Mouse (Mus musculus): ENCODE data around the gene Tex2.
"Not testable (repeated sequence)": the region's sequence is repeated elsewhere in the genome, so short reads cannot be mapped to it uniquely, and the experiment has no call there.

Tex2 gene

DNA sequence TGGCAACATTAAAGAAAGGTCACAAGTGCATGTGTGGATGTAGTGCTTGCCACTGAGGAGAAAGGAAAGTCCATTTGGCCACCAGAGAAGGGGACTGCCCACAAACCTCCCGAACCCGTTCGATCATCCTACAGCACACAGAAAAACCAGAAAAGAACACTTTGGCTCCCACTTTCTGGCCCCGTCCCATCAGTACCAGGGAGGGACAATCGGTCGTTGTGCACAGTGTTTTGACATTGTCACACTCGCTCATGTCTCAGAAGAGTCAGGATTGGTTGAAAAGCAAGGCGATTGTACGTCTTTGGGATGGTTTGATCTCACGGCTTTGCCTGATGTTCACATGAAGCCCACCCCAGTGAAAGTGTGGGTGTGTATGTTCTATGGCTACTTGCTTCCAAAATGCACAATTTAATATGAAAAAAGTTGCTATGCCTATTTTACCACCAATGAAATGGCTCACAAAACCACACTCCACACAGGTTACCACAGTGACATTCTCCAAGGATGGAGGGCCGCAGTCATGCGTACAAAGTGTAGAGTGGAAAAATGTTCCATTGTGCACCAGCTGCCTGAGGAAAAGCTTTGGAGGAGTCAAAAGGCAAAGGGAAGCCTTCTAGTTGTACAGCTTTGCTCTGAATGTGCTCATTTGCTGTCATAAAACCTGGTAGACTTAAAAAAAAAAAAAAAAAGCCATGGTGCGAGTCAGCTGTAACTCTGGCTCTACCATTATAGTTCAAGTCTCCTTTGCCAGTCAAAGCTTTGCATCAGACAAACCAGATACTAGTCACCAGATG is 110.4 kb downstream of the Tex2 start:
- DNase-seq: no peak

- no peak for DNase-seq
These were observed 111.1 kb downstream of the Tex2 start for GRCm38 (mm10) chr11:106502159-106502505.

DNA sequence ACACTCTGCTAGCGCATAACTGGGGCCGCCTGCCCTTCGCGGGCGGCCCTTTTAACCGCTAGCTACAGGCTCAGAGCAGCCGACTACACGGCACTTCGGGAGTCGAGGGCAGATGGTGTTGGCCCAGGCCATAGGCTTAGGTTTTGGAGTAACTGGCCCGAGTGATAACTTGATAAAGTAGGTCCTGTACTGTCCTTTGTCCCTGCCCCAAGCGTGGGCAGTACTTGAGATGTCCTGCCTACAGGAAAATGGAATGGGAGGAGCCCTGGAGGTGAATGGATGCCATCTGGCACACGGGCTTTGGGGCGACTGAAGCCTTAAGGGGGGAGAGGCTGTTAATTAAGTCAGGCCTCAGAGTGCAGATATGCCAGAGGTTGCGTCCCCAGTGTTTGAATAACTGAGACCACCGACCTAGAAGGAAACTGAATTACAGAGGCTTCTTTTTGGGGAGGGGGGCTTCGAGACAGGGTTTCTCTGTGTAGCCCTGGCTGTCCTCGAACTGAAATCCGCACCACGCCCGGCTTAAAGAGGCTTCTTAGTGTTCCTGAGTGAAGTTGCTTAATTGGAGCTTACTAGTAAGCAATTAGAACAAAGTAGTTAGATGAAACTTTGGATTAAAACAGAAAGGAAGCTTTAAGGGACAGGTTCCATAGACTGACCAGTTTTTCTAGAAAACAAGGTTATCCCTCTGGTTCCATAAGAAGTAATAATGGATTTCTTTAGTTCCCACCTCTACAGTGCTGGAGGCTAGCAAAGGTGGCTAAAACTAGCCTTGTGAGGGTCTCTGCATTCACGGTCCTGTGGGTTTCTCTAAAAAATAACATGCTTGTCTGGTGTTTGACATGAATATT is 111.7 kb downstream of the Tex2 start:
- peak; percentile 61 for DNase-seq

- peak; percentile 91 for DNase-seq
These were observed 112.6 kb downstream of the Tex2 start for GRCm38 (mm10) chr11:106500393-106501307.

GRCm38 (mm10) chr11:106498739-106499379 is 114.4 kb downstream of the Tex2 start:
- DNase-seq: no peak

GRCm38 (mm10) chr11:106497926-106498325 is 115.3 kb downstream of the Tex2 start:
- DNase-seq: no peak

- DNase-seq: not testable (repeated sequence)
These were observed 116.2 kb downstream of the Tex2 start for GRCm38 (mm10) chr11:106497009-106497408.

DNA sequence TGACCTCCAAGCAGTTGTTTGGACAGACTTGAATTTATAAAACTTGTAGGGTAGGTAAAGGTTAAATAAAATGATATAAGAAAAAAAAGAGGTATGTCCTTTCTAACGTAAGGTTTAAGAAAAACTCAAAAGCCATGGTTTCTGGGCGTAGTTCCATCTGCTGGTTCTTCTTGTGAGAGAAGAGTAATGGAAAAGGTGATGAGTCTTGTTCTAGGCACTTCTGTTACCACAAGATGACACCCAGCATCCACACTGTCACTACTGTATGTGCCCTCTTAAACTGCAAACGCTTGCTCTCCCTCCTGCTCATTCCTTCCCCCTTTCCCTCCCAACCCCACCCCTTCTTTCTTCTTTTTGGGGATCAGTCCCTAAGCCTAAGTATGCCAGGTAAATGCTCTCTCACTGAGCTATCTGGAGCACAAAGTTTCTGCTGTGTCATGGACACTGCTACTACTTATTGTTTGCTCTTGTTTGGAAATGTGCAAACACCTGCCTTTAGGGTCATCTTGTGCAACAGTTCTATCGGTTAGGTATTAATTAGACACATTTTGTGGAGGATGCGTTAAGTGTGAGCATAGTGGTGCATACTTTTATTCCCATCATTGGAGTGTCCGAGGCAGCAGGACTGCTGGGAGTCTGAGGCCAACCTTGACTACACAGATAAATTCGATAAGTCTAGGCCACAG is 120.1 kb downstream of the Tex2 start:
- no peak for DNase-seq

- DNase-seq: peak; percentile 62
These were observed 121.8 kb downstream of the Tex2 start for GRCm38 (mm10) chr11:106491393-106491792.

DNA sequence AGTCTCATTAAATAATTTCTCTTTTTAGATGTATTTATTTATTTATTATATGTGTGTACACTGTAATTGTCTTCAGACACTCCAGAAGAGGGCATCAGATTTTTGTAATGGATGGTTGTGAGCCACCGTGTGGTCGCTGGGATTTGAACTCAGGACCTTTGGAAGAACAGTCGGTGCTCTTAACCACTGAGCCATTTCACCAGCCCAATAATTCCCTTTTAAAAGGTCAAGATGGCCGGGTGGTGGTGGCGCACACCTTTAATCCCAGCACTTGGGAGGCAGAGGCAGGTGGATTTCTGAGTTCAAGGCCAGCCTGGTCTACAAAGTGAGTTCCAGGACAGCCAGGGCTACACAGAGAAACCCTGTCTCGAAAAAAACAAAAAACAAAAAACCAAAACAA is 122.6 kb downstream of the Tex2 start:
- not testable (repeated sequence) for DNase-seq

DNA sequence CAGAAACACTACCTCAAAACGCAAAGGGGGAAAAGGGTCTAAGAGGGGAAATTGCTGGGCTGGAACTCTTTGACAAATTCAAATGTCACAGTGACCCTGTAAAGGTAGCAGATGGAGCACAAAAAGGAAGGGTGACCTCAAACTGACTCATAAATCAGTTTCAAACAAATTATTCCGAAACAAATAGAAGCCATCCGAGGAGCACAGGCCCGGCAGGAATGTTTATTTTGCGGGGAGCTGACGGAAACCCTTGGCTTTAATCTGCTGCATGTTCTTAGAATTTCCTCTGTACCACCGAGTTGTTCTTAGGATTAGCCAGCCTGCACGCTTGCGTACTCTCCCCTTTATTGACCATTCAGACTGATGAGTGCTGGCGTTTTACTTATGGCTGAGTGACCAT is 123.2 kb downstream of the Tex2 start:
- no peak for DNase-seq

- no peak for DNase-seq
These were observed 124.1 kb downstream of the Tex2 start for GRCm38 (mm10) chr11:106489036-106489693.

DNA sequence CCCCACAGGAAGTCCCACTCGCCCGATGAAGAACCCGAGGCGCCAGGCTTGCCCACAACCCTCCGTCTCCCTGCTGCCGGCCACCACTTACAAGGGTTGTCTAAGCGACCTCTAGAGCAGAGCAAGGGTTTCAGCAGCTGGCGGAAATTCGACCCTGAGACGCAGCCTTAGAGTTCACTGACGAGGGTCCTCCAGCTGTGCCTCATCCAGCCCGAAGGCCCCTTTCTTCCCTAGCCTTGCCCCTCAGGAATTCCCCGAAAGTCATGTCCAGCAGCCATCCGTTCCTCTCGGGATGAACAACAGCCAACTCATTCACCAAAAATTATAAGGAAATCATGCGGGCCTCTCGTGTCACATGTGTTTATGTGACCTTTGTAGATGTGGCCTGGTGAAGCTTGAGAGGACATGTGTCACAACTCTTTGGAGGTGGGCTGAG is 125.1 kb downstream of the Tex2 start:
- DNase-seq: no peak

DNA sequence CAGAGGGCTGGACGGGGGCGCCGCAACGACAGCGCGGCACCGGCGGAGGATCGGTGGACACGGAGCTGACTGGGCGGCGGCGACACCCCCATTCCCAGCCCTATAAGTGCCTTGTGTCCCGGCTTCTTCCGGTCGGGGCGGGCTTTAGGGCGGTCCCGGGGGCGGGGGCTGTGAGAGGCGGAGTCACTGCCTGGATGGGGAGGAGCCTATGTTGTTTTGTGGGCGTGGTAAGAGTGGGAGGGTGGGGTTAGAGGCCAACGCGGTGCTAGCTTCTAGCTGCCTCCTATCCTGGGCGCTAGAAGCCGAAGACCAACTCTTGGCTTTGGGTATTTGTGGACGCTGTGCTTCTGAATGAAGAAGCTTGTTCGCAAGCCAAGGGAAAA is 125.5 kb downstream of the Tex2 start, which contains the start of gene Ern1:
Gene Ern1 (minus strand): TSS at position 120 of the 383 bp plus-strand sequence.
- peak; percentile 98 for DNase-seq

DNA sequence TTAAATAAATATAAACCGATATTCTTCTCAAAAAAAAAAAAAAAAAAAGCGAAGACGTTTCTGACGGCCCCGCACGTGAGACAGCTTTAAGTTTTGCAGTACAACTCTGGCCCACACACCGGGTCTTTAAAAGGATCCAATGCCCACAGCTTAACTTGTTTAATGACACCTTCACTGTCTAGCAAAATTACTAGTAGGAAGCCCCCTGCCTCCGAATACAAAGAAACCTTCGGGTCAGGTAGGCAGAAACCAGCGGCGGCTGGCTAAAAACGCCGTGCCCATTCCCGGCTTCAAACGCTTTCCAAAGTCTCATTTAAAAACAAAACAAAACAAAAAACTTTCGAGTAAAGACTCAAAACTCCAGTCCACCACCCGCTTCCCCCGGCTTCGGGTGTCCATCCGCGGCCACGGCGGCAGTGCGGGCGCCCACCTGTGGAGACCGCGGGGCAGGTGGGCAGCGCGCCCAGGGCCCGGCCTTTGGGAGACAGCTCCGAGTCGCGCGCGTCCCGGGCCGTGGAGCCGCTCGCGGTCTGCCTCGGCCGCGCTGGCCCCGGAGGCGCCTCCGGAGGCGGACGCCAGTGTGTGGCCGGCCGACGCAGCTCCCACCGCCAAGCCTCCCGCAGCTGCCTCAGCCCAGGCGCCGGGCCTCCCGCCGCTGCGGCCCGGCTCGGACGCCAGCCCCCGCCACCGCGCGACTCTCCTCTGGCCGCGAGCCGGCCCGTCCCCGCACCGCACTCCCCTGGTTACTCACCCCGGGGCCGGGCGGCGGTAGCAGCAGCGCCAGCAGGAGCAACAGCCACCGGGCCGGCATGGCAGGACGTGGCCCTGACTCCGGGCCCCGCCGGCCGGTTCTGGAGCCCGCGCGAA is 126.1 kb downstream of the Tex2 start:
- no peak for DNase-seq

- DNase-seq: peak; percentile 15
These were observed 127.0 kb downstream of the Tex2 start for GRCm38 (mm10) chr11:106486042-106486865.

- no peak for DNase-seq
These were observed 127.6 kb downstream of the Tex2 start for GRCm38 (mm10) chr11:106485611-106486010.

DNA sequence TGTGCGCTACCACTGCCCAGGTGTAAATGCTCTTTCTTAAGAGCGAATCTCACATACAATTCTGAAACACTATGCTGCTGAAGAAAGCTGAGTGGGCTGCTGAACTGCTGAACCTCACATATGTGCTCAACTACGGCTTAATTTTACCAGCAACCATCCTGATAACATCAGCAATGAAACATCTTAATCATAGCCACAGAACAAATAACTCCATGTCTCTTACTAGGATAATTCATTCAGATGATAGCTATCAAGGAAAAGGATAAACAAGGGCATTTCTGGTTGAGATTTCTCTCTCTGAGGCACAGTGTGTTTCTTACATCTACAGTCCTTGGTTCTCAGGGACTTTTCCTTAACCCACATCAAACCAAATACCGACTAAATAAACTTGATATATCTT is 128.3 kb downstream of the Tex2 start:
- DNase-seq: no peak

DNA sequence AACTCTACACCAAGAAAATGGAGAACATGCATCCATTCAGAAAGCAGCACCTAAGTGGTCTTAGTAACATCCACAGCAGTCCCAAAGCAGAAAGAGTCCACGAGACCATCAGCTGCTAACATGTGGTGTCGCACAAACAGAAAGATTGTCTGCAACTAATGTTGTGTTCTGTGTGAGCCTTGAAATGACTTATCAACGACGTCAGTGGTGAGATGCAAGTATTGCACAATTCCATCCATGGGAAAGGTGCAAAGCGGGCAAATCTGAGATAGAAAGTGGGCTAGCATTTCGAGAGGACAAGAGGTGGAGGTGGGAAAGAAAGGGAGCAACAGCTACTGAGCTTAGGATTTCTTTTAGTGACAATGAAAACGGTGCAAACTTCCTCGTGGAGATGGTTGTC is 130.4 kb downstream of the Tex2 start:
- DNase-seq: no peak

All from thymus, postnatal 25 days (tissue).